Mouse (Mus musculus) brain, adult 2 months (tissue): ENCODE data around the gene Cd27.
A peak's percentile ranks its signal among the peaks of the same experiment; 100 is the strongest.
"Not testable (repeated sequence)": the region's sequence is repeated elsewhere in the genome, so short reads cannot be mapped to it uniquely, and the experiment has no call there.

ENCODE experiments used
- DNase-seq: peaks from one replicate; pipeline ENCODE4 v3.0.0; 2011; ENCODE audit warnings: low read depth, low spot score

Gene Cd27

GRCm38 (mm10) chr6:125236782-125237181 is at the start of gene Cd27:
Gene Cd27, minus strand, starts transcription at chr6:125237010.
- DNase-seq: no peak

GRCm38 (mm10) chr6:125285890-125286289 is 49.1 kb upstream of the Cd27 start, which contains the start of gene Tuba3a:
Gene Tuba3a, minus strand, starts transcription at chr6:125286042.
- DNase-seq: no peak

GRCm38 (mm10) chr6:125284751-125285150 is 47.9 kb upstream of the Cd27 start:
- DNase-seq: no peak

GRCm38 (mm10) chr6:125284250-125284649 is 47.4 kb upstream of the Cd27 start:
- DNase-seq: no peak

- not testable (repeated sequence) for DNase-seq
Measured at GRCm38 (mm10) chr6:125282721-125283120, 45.9 kb upstream of the Cd27 start.

- no peak for DNase-seq
Measured at GRCm38 (mm10) chr6:125279729-125280128, 42.9 kb upstream of the Cd27 start.

- DNase-seq: peak; percentile 78
Measured at GRCm38 (mm10) chr6:125274841-125275563, 38.2 kb upstream of the Cd27 start.

GRCm38 (mm10) chr6:125272228-125272785 is 35.5 kb upstream of the Cd27 start:
- no peak for DNase-seq

- DNase-seq: peak; percentile 99
Measured at GRCm38 (mm10) chr6:125271455-125272227, 34.8 kb upstream of the Cd27 start.

- DNase-seq: no peak
Measured at GRCm38 (mm10) chr6:125268799-125269198, 32.0 kb upstream of the Cd27 start.

GRCm38 (mm10) chr6:125267469-125267868 is 30.7 kb upstream of the Cd27 start:
- no peak for DNase-seq

- DNase-seq: not testable (repeated sequence)
Measured at GRCm38 (mm10) chr6:125266600-125266999, 29.8 kb upstream of the Cd27 start.

- DNase-seq: no peak
Measured at GRCm38 (mm10) chr6:125266091-125266490, 29.3 kb upstream of the Cd27 start.

- DNase-seq: peak; percentile 84
Measured at GRCm38 (mm10) chr6:125265239-125265638, 28.4 kb upstream of the Cd27 start.

- no peak for DNase-seq
Measured at GRCm38 (mm10) chr6:125264219-125264618, 27.4 kb upstream of the Cd27 start.

GRCm38 (mm10) chr6:125260006-125260555 is 23.3 kb upstream of the Cd27 start:
- DNase-seq: no peak

GRCm38 (mm10) chr6:125256222-125256966 is 19.6 kb upstream of the Cd27 start:
- peak; percentile 24 for DNase-seq

- DNase-seq: peak; percentile 39
Measured at GRCm38 (mm10) chr6:125255516-125256044, 18.8 kb upstream of the Cd27 start.

GRCm38 (mm10) chr6:125253863-125254715 is 17.3 kb upstream of the Cd27 start:
- DNase-seq: peak; percentile 30

GRCm38 (mm10) chr6:125252711-125253110 is 15.9 kb upstream of the Cd27 start:
- no peak for DNase-seq
